Mouse (Mus musculus) layer of hippocampus, postnatal 10 days (tissue): ENCODE data around the gene Lmntd1. TPM values are rescaled to one million over a fixed set of nuclear protein-coding genes. Genes with fewer than 3 reads are reported as not detected.

ENCODE experiments used
- DNase-seq, 2 experiments: peaks; one replicate each; pipeline ENCODE4 v3.0.0; 2021; ENCODE audit warnings: low spot score in 2 of 2
- total RNA-seq, 2 experiments: library from RNA; stranded (reverse); gene quantifications; 2 replicates each; pipeline ENCODE4 v1.2.3; 2021

The Lmntd1 gene
- total RNA-seq, 2 experiments from 2014 or later, result 2.1 to 2.8 TPM

GRCm38 (mm10) chr6:145605203-145605602 is 8.9 kb downstream of the Lmntd1 start:
- DNase-seq, result no peak

DNA sequence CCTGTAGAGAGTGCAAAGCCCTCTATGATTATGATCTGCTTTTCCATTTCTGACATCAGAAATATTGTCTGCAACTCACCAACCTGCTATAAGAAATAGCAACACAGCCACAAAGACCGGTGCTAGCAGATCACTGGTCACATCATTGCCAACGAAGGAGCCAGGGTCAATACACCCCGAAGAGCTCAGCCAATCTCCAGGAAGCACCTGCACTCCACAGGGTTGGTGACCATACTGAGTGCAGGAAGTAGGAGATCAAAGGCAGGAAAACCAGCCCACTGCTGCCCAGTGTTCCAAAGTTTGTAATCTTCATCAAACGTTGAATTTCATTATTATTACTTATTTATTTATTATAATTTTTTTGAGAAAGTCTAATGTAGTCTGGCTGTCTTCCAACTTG is 9.5 kb downstream of the Lmntd1 start:
- no peak for DNase-seq

- DNase-seq, result no peak
These were observed 10.0 kb downstream of the Lmntd1 start for GRCm38 (mm10) chr6:145604126-145604525.

- no peak for DNase-seq
These were observed 15.1 kb downstream of the Lmntd1 start for GRCm38 (mm10) chr6:145598794-145599555.

DNA sequence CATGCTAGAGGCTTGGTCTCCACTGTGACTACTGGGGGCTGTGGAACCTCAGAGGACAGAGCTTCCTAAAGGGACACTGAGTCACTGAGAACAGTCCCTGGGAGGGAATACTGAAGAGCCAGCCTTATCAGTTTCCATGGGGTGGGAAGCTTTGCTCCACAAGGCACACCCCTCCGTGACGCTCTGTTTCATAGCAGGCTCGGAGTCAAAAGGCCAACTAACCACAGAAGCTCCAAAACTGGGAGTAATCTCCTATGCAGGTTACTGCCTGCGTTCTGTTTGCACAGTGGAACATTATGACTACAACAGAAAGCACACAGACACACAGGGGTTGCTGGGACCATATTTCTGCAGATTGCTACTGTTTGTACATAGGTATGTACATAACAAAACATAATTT is 18.2 kb downstream of the Lmntd1 start:
- no peak for DNase-seq

DNA sequence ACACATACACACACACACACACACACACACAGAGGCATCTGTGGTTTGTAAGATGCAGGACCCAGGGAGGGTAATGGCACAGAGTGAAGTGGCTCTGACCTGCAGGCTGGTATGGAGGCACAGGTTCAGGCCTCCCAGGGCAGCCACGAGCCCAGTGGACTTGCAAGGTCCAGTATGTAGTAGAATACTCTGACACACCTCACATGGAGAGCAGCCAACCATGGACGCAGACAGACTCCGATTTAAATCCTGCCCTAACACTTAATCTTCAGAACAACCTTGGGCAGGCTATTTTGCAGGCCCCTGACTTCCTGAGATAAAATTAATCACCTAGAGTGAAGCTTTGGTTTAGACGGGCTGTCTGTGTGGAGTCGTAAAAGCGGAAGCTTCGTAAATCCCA is 20.1 kb downstream of the Lmntd1 start:
- DNase-seq, result no peak

DNA sequence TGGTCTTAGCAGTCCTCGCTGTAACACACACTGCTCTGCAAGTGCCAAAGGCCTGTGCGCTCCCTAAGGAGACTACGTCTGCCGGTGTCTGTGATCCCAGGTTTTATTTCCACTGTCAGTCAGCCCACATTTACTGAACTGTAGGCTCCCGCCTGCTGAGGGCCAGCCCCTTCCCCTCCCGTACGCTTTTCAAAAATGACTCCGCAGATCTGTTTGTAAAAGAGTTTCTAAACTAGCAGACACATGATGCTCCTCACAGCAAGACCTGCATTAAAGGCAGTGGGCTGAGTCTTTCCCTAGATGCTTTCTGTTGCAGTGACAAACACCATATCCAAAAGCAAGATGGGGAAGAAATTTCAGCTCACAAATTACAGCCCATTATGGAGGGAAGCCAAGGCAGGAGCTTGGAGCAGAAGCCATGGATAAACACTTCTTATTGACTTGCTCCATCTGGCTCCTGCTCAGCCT is 21.6 kb downstream of the Lmntd1 start:
- DNase-seq, result no peak

DNA sequence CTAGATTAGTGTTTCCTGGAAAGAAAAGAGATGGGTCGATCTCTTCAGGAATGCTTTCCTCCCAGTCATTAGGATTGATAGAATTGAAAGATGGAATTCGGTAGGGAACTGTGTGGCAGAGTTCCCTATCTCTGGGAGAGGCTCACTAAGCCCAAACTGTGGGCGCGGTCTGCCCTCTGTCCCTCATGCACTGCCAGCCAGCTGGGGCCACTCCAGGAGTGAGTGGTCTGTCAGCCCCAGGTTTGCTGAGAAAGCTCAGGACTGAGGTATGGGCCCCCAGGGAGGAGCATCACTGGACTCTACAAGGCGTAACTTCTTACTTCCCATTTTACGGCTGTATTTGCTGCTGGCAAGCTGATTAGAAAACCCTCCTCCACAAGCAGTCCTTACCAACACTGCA is 22.1 kb downstream of the Lmntd1 start:
- DNase-seq, result no peak

DNA sequence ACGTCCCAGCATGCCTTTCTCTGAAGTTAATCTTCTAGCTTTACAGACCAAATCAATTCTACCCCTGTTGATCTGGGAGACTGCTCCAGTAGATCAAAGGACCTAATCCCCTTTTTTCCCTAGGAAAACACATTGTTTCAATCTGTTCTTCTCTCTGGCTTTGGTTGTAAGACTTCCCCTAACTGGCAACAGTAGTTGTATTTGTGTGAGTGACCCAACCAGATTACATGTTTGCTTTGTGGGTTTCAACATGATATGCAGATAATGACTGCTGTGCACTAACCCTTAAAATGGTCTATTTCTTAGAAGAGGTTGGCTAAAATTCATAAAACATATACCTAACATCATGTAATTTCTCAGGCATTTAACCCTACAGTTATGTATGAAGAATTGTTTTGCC is 22.5 kb downstream of the Lmntd1 start:
- no peak for DNase-seq

DNA sequence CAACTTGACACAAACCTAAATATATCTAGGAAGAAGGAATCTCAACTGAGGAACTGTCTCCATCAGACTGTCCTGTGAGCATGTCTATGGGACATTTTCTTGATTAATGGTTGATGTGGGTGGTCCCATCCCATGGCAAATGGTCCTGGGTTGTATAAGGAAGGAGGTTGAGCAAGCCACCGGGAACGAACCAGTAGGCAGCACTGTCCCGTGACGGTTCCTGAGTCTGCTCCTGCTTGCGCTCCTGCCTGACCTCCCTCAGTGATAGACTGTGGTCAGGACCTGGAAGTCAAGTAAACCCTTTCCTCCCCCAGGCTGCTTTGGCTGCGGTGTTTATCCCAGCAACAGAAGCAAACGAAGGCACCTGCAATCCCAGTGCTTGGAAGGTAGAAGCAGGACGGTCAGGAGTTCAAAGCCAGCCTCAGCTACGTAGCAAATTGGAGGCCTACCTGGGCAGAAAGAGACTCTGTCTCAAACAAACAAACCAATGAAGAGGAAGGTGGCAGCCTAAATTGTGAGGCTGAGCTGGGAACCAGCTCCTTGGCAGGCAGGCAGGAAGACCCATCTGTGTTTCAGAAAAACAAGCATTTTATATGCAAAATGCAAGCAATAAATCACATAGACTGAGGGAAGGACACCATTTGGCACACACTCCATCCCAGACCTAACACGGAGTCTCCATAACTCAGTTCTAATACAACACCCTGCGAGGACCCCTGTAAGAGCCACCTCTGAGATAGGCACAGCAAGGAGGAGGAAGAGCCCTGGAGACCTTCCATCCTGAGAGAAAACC is 23.4 kb downstream of the Lmntd1 start:
- no peak for DNase-seq

GRCm38 (mm10) chr6:145585052-145585973 is 28.8 kb downstream of the Lmntd1 start:
- no peak for DNase-seq

- DNase-seq, result no peak
These were observed 32.6 kb downstream of the Lmntd1 start for GRCm38 (mm10) chr6:145581366-145582170.

DNA sequence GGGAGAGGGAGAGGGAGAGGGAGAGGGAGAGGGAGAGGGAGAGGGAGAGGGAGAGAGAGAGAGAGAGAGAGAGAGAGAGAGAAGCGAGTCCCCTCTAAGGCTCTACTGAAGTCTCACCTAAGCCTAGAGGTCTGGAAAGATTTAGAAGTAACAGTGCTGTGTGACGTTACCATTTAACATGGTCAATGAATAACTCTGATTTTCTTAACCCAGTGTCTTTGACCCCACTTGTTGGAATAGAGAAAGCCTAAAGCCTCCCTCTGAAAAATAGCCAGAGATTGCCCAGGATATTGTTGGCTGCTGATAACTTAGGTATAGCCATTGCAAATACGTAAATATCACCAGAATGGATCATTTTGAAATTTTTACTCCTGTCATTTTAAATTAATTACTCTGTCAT is 34.4 kb downstream of the Lmntd1 start:
- no peak for DNase-seq

GRCm38 (mm10) chr6:145578457-145579185 is 35.5 kb downstream of the Lmntd1 start:
- DNase-seq, result no peak

DNA sequence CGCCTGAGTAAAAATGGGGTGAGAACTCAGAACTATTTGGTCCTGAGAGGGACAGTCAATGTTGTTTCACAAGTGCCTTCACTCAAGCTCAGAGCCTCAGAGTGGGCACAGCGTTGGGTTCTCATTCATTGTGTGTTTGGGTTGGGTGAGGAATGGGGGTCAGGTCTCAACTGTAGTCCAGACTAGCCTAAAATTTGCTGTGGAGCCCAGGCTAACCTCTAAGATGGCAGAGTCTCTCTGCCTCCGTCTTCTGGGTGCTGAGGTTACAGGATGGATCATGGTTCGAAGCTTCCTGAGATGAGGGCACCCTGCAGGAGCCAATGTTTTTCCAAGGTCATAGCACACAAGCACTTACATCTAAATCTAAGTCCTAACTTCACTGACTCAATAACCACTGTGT is 37.4 kb downstream of the Lmntd1 start:
- no peak for DNase-seq

DNA sequence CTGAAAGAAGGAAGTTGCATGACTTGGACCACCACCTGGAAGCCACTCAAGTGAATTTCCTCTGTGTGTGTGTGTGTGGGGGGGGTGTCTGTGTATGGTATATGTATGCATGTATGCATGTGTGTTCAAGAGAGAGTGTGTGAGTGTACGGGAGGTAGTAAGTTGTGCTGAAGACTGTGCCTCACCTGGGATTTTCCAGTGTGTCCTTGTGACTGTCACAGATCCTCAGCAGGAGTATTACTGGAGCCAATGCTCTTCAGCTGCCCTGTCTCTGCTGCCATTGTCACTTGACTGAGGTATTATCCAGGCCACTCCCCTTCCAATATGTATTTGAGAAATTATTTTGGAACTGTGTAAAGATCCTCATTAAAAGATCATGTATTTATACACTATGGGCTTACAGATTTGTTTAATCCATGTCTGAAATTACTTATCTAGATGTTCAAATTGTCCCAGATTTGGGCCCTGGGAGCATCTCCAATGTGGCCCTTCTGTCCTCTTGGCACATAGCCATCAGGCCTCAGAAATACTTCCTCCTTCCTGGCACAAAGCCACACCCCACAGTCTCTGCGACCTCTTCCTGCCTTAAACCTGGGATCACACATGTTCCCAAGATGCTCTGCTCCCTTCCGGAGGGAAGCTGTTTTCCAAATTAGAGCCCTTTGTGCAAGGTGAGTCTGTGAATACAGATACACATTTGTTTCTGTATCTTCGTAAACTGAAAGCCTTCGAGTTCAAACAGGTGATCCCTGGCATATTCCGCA is 40.7 kb downstream of the Lmntd1 start:
- no peak for DNase-seq

GRCm38 (mm10) chr6:145568701-145569100 is 45.4 kb downstream of the Lmntd1 start:
- no peak for DNase-seq

GRCm38 (mm10) chr6:145567832-145568231 is 46.3 kb downstream of the Lmntd1 start:
- DNase-seq, result no peak

- DNase-seq, result no peak
These were observed 46.8 kb downstream of the Lmntd1 start for GRCm38 (mm10) chr6:145567296-145567695.
